Mouse (Mus musculus) liver, adult 2 months (tissue): ENCODE results near the gene Sec24a. TPM values are rescaled to one million over a fixed set of nuclear protein-coding genes. Genes with fewer than 3 reads are reported as not detected.

Experiments
- DNase-seq: peaks from one replicate; pipeline ENCODE4 v3.0.0-alpha.2; 2011; ENCODE audit warnings: low read depth, low spot score; ENCODE audit errors: extremely low read depth
- H3K27ac ChIP-seq: fragments of 200-500 bp; replicated peaks from 2 replicates; pipeline ENCODE4 v1.5.1; 2012; ENCODE audit warnings: low read depth, mild to moderate bottlenecking, control low read depth, inconsistent platforms, low read length; ENCODE audit not compliant: insufficient read depth
- H3K27me3 ChIP-seq: fragments of 200-500 bp; 2 replicates; pipeline ENCODE4 v1.6.1; 2012; ENCODE audit warnings: mild to moderate bottlenecking, moderate library complexity, low read length, inconsistent platforms; ENCODE audit not compliant: control insufficient read depth, insufficient read depth
- H3K36me3 ChIP-seq: fragments of 200-500 bp; 2 replicates; pipeline ENCODE4 v1.6.1; 2012; ENCODE audit warnings: low read length, inconsistent platforms; ENCODE audit not compliant: control insufficient read depth, insufficient read depth
- H3K4me1 ChIP-seq: fragments of 200-500 bp; 2 replicates; pipeline ENCODE4 v1.6.1; 2011; ENCODE audit warnings: low read length; ENCODE audit not compliant: control insufficient read depth, insufficient read depth
- H3K4me3 ChIP-seq: fragments of 200-500 bp; 2 replicates; pipeline ENCODE4 v1.5.1; 2011; ENCODE audit warnings: low read depth, mild to moderate bottlenecking, control low read depth, low read length, moderate library complexity; ENCODE audit not compliant: insufficient read depth
- H3K79me2 ChIP-seq: fragments of 200-500 bp; 2 replicates; pipeline ENCODE4 v1.6.1; 2012; ENCODE audit warnings: inconsistent platforms, mild to moderate bottlenecking, low read length, moderate library complexity; ENCODE audit not compliant: control insufficient read depth, insufficient read depth
- H3K9ac ChIP-seq: fragments of 200-500 bp; 2 replicates; pipeline ENCODE4 v1.6.1; 2012; ENCODE audit warnings: low read depth, mild to moderate bottlenecking, control low read depth, inconsistent platforms, low read length
- CTCF ChIP-seq: fragments of 200-500 bp; IDR thresholded peaks from 2 replicates; pipeline ENCODE4 v1.5.1; 2011; ENCODE audit warnings: low read depth, low read length, control low read depth
- POLR2A ChIP-seq: fragments of 200-500 bp; IDR thresholded peaks from 2 replicates; pipeline ENCODE4 v1.6.1; 2011; ENCODE audit warnings: low read length, control low read depth; ENCODE audit not compliant: insufficient read depth; ENCODE audit errors: extremely low read depth
- WGBS: fragments of 180-500 bp; shearing (Covaris S2); methylation state at CpG from one replicate; pipeline ENCODE4 v1.1.7; 2018; 5-methylcytosine and 5-hydroxymethylcytosine counted together
- polyA plus RNA-seq: library from polyadenylated mRNA; depleted of rRNA; stranded (reverse); fragments of >200 nt; gene quantifications from 2 replicates; pipeline ENCODE4 v1.2.3, GENCODE M21; 2012
- total RNA-seq: library from RNA; depleted of rRNA; stranded (reverse); fragments of >200 nt; gene quantifications from 2 replicates; pipeline ENCODE4 v1.2.3, GENCODE M21; 2014

Sec24a gene
- total and polyA plus RNA-seq, 2 experiments = 30.6 to 45.1 TPM

DNA sequence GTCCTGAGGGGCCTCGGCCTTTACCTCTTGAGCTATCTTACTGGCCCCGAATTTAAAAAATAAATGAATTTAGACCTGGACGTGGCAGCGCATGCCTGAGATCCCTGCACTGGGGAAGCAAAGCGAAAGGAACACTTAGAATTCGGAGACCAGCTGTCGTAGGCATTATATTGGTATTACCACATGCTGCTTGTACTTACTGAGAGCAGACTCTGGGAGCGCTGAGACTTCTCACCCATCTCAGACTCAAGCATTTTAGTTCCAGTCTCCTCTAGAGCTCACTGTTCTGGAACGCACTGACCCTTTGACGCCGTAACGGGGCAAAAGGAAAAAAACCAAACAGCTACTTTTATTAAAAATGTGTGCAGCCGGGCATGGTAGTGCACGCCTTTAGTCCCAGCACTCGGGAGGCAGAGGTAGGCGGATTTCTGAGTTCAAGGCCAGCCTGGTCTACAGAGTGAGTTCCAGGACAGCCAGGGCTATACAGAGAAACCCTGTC, 101.5 kb downstream of the Sec24a start:
- Histone ChIP-seq H3K4me1 (peaks cover 13% of the 10 kb centered on the region), H3K36me3 (no peaks in the 10 kb centered on the region), H3K27ac (no peak overlapping the region), H3K79me2 (no peaks in the 10 kb centered on the region), H3K4me3 (no peak overlapping the region), H3K9ac (no peak overlapping the region), H3K27me3 (no peaks in the 10 kb centered on the region)
- no peak for DNase-seq
- 94% methylated on average over 16 of the region's 16 CpGs for WGBS
- TF ChIP-seq POLR2A (no peak), CTCF (no peak)

DNA sequence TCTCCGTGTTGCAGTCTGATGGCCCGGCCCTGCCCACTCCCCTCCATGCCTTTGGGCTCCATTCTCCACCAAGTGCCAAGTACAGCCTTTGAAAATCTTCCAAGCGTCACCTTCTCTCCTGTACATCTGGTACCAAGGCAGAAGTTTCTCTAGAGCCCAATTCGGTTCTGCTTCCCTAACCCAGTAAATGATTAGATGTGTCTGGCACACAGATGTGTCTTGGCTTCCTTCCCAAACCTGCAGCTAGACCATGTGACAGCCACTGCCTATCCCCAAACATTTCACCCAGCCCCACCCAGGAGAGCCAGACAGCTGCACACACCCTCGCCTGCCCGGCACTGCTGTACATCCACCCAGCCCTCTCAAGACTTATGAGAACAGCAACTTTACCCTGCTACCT, 104.7 kb downstream of the Sec24a start:
- peak overlapping the region; percentile 87 for H3K27ac ChIP-seq
- DNase-seq = peak; percentile 96
- WGBS = 21% methylated on average over 6 of the region's 6 CpGs

DNA sequence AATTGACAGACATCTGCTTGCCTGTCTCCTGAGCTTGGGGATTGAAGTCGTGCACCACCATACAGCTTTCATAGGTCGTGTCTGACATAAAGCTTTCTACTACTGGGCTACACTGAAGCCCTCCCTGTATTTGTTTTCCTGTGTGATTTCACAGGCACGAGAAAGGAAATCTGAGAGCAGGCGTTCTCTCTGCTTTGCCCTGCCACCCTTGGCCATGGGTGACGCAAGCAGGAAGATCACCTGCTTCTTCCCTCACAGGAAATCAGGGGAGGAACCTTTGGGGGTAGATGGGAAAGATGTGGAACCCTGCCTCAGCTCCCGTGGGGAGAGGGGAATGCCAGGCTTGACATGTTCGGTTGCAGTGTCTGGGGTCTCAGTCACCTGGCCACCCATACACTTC, 105.1 kb downstream of the Sec24a start:
- WGBS = 18% methylated on average over 7 of the region's 7 CpGs
- no peaks in the 10 kb centered on the region for H3K79me2 ChIP-seq
- peak overlapping the region; percentile 87 for H3K27ac ChIP-seq
- TF ChIP-seq CTCF = no peak
- TF ChIP-seq POLR2A = no peak
- DNase-seq = peak; percentile 65
- H3K9ac ChIP-seq = peak overlapping the region; percentile 12; the same call in 1 of the 2 replicates
- no peaks in the 10 kb centered on the region for H3K36me3 ChIP-seq
- peaks cover 39% of the 10 kb centered on the region for H3K4me1 ChIP-seq
- no peaks in the 10 kb centered on the region for H3K27me3 ChIP-seq
- H3K4me3 ChIP-seq = no peak overlapping the region

More for the DNA sequence above, 104.7 kb downstream of the Sec24a start:
- H3K36me3 ChIP-seq = no peaks in the 10 kb centered on the region
- H3K4me1 ChIP-seq = peaks cover 35% of the 10 kb centered on the region
- H3K27me3 ChIP-seq = no peaks in the 10 kb centered on the region
- H3K79me2 ChIP-seq = no peaks in the 10 kb centered on the region
- H3K9ac ChIP-seq = peak overlapping the region; percentile 12; the same call in 1 of the 2 replicates
- TF ChIP-seq POLR2A = no peak
- TF ChIP-seq CTCF = no peak
- H3K4me3 ChIP-seq = no peak overlapping the region

DNA sequence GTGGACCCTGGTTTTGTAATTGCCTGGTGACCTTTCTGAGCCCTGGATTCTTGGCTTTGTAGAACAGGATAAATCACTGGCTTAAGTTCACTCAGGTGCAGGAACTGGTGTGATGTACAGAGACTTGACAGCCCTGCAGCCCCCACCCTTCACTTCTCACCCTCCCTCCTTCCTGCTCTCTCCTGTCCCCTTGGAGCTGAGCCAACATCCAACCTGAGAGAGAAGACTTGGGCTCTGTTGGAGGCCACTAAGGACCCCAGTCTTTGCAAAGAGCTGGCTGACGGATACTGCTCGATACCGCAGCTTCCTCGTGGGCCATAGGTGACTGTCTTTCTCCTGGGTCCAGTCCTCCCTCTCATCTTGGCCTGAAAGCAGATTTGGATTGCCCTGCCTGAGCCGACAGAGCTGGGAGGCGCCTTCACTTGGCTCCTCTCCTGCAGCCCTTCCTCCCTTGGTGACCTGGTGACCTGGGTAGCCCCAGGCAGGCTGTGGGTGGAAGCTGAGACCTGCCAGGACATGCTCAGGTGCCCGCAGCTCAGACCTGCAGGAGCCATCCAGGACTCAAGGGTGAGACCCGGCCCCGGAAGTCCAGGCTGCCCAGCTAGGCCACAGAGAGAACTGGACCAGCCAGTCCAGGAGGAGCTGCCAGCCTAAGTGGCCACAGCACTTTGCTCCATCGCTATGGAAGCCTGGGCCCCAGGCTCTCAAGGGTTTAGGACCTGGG, 106.5 kb downstream of the Sec24a start:
- peak overlapping the region; percentile 9; the same call in 1 of the 2 replicates for H3K9ac ChIP-seq
- 22% methylated on average over 10 of the region's 10 CpGs for WGBS
- peak; percentile 96 for DNase-seq

GRCm38 (mm10) chr11:51654891-51655290, 108.5 kb downstream of the Sec24a start:
- TF ChIP-seq CTCF (no peak), POLR2A (no peak)
- WGBS = 41% methylated on average over 3 of the region's 3 CpGs
- Histone ChIP-seq H3K9ac (no peak overlapping the region), H3K27me3 (no peaks in the 10 kb centered on the region), H3K4me1 (peaks cover 47% of the 10 kb centered on the region), H3K4me3 (no peak overlapping the region), H3K36me3 (no peaks in the 10 kb centered on the region), H3K27ac (peak overlapping the region; percentile 30), H3K79me2 (peaks cover 6% of the 10 kb centered on the region; the same call in 1 of the 2 replicates)
- peak; percentile 56 for DNase-seq

More for the DNA sequence above, 106.5 kb downstream of the Sec24a start:
- Histone ChIP-seq H3K79me2 (no peaks in the 10 kb centered on the region), H3K27ac (peak overlapping the region; percentile 87), H3K4me3 (no peak overlapping the region), H3K4me1 (peaks cover 44% of the 10 kb centered on the region), H3K27me3 (no peaks in the 10 kb centered on the region), H3K36me3 (no peaks in the 10 kb centered on the region)
- TF ChIP-seq CTCF = no peak
- TF ChIP-seq POLR2A = 0 out of 2 replicates have a peak, but pooled peaks have one; percentile 21

GRCm38 (mm10) chr11:51653736-51654135, 109.7 kb downstream of the Sec24a start:
- H3K4me1 ChIP-seq = peaks cover 43% of the 10 kb centered on the region
- no peak overlapping the region for H3K4me3 ChIP-seq
- H3K9ac ChIP-seq = peak overlapping the region; percentile 22; the same call in 1 of the 2 replicates
- peak; percentile 64 for DNase-seq
- WGBS = 41% methylated on average over 6 of the region's 6 CpGs
- no peaks in the 10 kb centered on the region for H3K36me3 ChIP-seq
- peak overlapping the region; percentile 48 for H3K27ac ChIP-seq
- no peaks in the 10 kb centered on the region for H3K27me3 ChIP-seq
- H3K79me2 ChIP-seq = peaks cover 6% of the 10 kb centered on the region; the same call in 1 of the 2 replicates
- TF ChIP-seq POLR2A (no peak), CTCF (no peak)
